Mouse (Mus musculus) liver, embryonic 14.5 days (tissue): ENCODE results near the gene Rnf4.

ENCODE experiments used
- CTCF ChIP-seq: IDR thresholded peaks from 2 replicates; pipeline ENCODE4 v1.5.1; 2016; ENCODE audit warnings: antibody characterized with exemption, low read depth, control low read depth
- EP300 ChIP-seq: IDR thresholded peaks from 2 replicates; pipeline ENCODE4 v1.6.1; 2016; ENCODE audit warnings: antibody characterized with exemption, low read depth

GRCm38 (mm10) chr5:34398326-34398725 lies 62.2 kb downstream of the Rnf4 start:
- TF ChIP-seq CTCF (no peak), EP300 (no peak)
